Mouse (Mus musculus): ENCODE data around the gene Gars.

DNA sequence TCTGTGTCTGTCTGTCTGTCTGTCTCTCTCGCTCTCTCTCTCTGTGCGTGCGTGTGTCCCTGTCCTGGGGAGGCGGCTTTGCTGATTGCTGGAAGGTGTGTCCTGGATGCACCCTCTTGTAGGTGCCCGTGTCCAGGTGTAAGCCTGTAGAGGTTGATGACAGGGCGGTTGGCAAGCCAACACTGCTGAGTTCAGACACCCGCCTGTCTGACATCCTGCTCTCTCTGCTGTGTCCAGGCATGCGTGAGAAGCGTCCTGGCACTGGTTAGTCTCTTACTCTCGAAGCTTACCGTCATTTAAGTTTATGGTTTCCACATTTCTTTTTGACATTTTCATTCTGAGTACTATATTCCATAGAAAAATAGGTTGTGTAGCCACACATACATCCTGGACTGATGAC, 23.5 kb downstream of the Gars start:
- TF ChIP-seq CTCF (IDR thresholded peaks at IDR 0.05; ENCODE audit: low read depth, low read length): no peak
- no peak for TF ChIP-seq TAL1 (conservative IDR thresholded peaks at IDR 0.05; ENCODE audit: low read depth, low read length)
- no peak for TF ChIP-seq GATA1 (IDR thresholded peaks at IDR 0.05; ENCODE audit: borderline replicate concordance, low read length)
- TF ChIP-seq POLR2AphosphoS5 (IDR thresholded peaks at IDR 0.05; ENCODE audit: insufficient replicate concordance, low read depth, low read length): no peak
- no peak for TF ChIP-seq GATA2 (IDR thresholded peaks at IDR 0.05; ENCODE audit: borderline replicate concordance, low read depth, low read length)
